Comparison of ENCODE assay signal across 21 mouse cellular contexts in genomic region chr19:36781996-36782395, GRCm38 (mm10).
"Had no signal": no experiment of that assay in that cellular context is flagged by ENCODE, and none has a peak within 500 bp of the region (broad histone marks: within the 10 kb centered on the region; RNA-seq: fewer than 3 reads in every experiment).

No protein-coding gene starts in this region.

- H3K27ac ChIP-seq: intestine, embryonic 15.5 days; layer of hippocampus, adult 2 months; left cerebral cortex, adult 2 months; liver, embryonic 13.5 days; macrophage; midbrain, embryonic 10.5 days; stomach, postnatal 0 days had no signal

- H3K4me1 ChIP-seq: intestine, embryonic 15.5 days; liver, embryonic 13.5 days; megakaryocyte, embryonic 14.5 days had no signal

- DNase-seq: kidney, adult 11 months; kidney, adult 9 months; kidney, postnatal 25 days; layer of hippocampus, adult 9-11 months; layer of hippocampus, postnatal 36 days; liver, embryonic 13.5 days; lung, embryonic 14.5 days; midbrain, embryonic 14.5 days; right cerebral cortex, adult 18-20 months; right cerebral cortex, postnatal 14 days; right cerebral cortex, postnatal 4 days; thymus, adult 2 months; thymus, postnatal 14 days; thymus, postnatal 4 days had no signal

- H3K9ac ChIP-seq: intestine, embryonic 15.5 days; liver, embryonic 13.5 days; lung, embryonic 14.5 days had no signal

- H3K36me3 ChIP-seq: intestine, embryonic 15.5 days; liver, embryonic 13.5 days; midbrain, embryonic 10.5 days had no signal

- ATAC-seq: intestine, embryonic 15.5 days had no signal

- H3K9me3 ChIP-seq: intestine, embryonic 15.5 days; liver, embryonic 13.5 days; megakaryocyte, embryonic 14.5 days; midbrain, embryonic 10.5 days had no signal

- H3K27me3 ChIP-seq: intestine, embryonic 15.5 days; liver, embryonic 13.5 days had no signal

- H3K4me2 ChIP-seq: intestine, embryonic 15.5 days; liver, embryonic 13.5 days; lung, embryonic 14.5 days had no signal

- H3K4me3 ChIP-seq: intestine, embryonic 15.5 days; layer of hippocampus, adult 2 months; left cerebral cortex, adult 2 months; liver, embryonic 13.5 days; megakaryocyte, embryonic 14.5 days; midbrain, embryonic 10.5 days had no signal
